Mouse (Mus musculus) liver, embryonic 14.5 days (tissue): ENCODE measurements at regions not wholly inside any gene's neighbourhood (a gene's known extent, or its start where the extent isn't known, plus 50 kb on each side); places are given as distances from the start of the nearest gene placed in this dataset.

Experiments used
- ATAC-seq: fragments of 200-750 bp; cut with Nextera tagmentation; 2 replicates; pipeline ENCODE4 v1.8.0; 2017; ENCODE audit warnings: moderate number of reproducible peaks, mild to moderate bottlenecking, moderate library complexity; ENCODE audit not compliant: insufficient read depth
- DNase-seq, 3 experiments: peaks; one replicate each; pipeline ENCODE4 v3.0.0-alpha.2; 2012 to 2013; ENCODE audit warnings: low read depth in 3 of 3, low spot score in 3 of 3
- H3K27ac ChIP-seq: fragments of 300-500 bp; sonication (generic); 2 replicates; pipeline ENCODE4 v1.5.1; 2014; ENCODE audit warnings: moderate library complexity, mild to moderate bottlenecking, control low read depth, inconsistent platforms
- H3K27me3 ChIP-seq: fragments of 300-500 bp; sonication (generic); 2 replicates; pipeline ENCODE4 v1.6.1; 2014; ENCODE audit warnings: mild to moderate bottlenecking, low read length, moderate library complexity; ENCODE audit not compliant: control insufficient read depth, insufficient read depth
- H3K36me3 ChIP-seq: fragments of 300-500 bp; sonication (generic); replicated peaks from 2 replicates; pipeline ENCODE4 v1.6.1; 2014; ENCODE audit warnings: low read depth; ENCODE audit not compliant: control insufficient read depth, insufficient read depth
- H3K4me1 ChIP-seq, 2 experiments: fragments of 200-500 bp in 1 of 2; fragments of 300-500 bp in 1 of 2; sonication (generic) in 1 of 2; replicated peaks; 2 replicates each; pipeline ENCODE4 v1.6.1; 2012 to 2014; ENCODE audit warnings: antibody characterized with exemption in 1 of 2, inconsistent platforms in 1 of 2, low read length in 1 of 2; ENCODE audit not compliant: control insufficient read depth in 2 of 2, insufficient read depth in 2 of 2
- H3K4me2 ChIP-seq: fragments of 300-500 bp; sonication (generic); 2 replicates; pipeline ENCODE4 v1.6.1; 2014; ENCODE audit warnings: low read depth, mild to moderate bottlenecking, control low read depth, moderate library complexity
- H3K4me3 ChIP-seq, 2 experiments: fragments of 200-500 bp in 1 of 2; fragments of 300-500 bp in 1 of 2; sonication (generic) in 1 of 2; 2 replicates each; pipeline ENCODE4 v1.5.1; 2012 to 2014; ENCODE audit warnings: low read depth in 2 of 2, low read length in 2 of 2, mild to moderate bottlenecking in 2 of 2, control low read depth in 1 of 2, inconsistent platforms in 1 of 2, moderate library complexity in 1 of 2; ENCODE audit not compliant: insufficient read depth in 1 of 2
- H3K9ac ChIP-seq: fragments of 300-500 bp; sonication (generic); replicated peaks from 2 replicates; pipeline ENCODE4 v1.6.1; 2014; ENCODE audit warnings: mild to moderate bottlenecking, control low read depth, moderate library complexity
- H3K9me3 ChIP-seq: fragments of 300-500 bp; sonication (generic); 2 replicates; pipeline ENCODE4 v1.6.1; 2016; ENCODE audit warnings: low read length, mixed read lengths; ENCODE audit not compliant: control insufficient read depth
- CTCF ChIP-seq: IDR thresholded peaks from 2 replicates; pipeline ENCODE4 v1.5.1; 2016; ENCODE audit warnings: antibody characterized with exemption, low read depth, control low read depth
- EP300 ChIP-seq: IDR thresholded peaks from 2 replicates; pipeline ENCODE4 v1.6.1; 2016; ENCODE audit warnings: antibody characterized with exemption, low read depth
- WGBS: fragments of 180-500 bp; shearing (Covaris S2); extraction: QIAGEN DNeasy Blood & Tissue Kit; methylation state at CpG from one replicate; pipeline ENCODE4 v1.1.7; 2014; ENCODE audit not compliant: insufficient replicate concordance; 5-methylcytosine and 5-hydroxymethylcytosine counted together

DNA sequence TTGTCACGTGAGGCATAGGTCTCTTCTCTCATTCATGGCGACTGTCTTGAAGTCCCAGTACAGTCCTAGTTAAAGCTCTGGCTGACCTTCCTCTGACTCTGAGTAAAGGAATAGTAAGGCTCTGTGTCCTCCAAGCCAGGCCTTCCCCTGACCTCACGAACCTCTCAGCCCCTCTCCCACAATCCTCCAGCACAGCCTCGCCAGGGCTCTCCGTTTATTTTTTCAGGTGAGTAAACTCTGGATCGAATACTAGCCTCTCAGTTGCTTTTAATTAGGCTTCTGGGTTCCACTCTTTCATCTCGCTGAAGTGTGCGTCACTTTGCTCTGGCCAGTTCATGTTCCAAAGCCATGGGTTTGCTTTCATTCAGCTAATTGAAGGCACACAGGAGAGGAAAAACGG, 133.8 kb downstream of the Mylk4 start:
- Histone ChIP-seq H3K4me3 (no peak overlapping the region), H3K27ac (no peak overlapping the region), H3K27me3 (no peaks in the 10 kb centered on the region), H3K36me3 (no peaks in the 10 kb centered on the region), H3K4me2 (no peak overlapping the region), H3K4me1 (no peaks in the 10 kb centered on the region), H3K9me3 (no peaks in the 10 kb centered on the region), H3K9ac (no peak overlapping the region)
- no peak for DNase-seq
- TF ChIP-seq EP300: no peak
- no peak for TF ChIP-seq CTCF
- 56% methylated on average over 9 of the region's 9 CpGs for WGBS
- no peak for ATAC-seq

DNA sequence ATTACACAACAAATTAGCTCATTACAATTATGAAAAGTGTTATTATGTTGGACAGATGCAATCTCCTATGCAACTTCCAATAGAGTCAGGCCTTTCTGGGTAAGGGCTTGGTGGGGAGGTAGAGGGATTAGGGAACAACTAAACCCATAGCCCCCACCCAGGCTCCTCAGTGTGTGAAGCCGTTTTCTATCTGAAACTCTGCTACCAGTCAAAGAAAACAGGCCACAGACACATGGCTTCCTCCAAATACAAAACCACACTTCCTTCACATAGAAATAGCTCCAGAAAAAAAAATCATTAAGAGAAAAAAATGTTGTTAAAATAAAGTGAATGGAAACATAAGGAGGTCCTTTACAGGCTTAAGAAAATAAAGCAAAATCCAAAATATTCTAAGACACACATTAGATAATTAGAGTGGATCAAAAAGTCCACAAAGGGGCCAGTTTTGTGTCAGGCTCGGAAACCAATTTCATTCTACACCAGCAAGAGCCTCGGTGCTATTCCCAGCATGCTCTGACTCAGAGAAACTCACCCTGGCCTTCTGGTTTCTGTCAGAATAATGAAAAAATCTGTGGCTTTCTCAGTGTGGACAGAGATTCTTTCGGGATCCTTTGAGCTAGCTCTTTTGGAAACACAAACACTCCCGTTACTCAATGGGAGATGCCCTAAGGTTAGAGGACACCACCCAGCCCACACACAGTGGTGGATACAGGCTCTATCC, 140.6 kb downstream of the Mylk4 start:
- Histone ChIP-seq H3K9me3 (no peaks in the 10 kb centered on the region), H3K36me3 (no peaks in the 10 kb centered on the region), H3K27ac (no peak overlapping the region), H3K27me3 (no peaks in the 10 kb centered on the region), H3K9ac (no peak overlapping the region), H3K4me2 (no peak overlapping the region), H3K4me1 (no peaks in the 10 kb centered on the region), H3K4me3 (no peak overlapping the region)
- DNase-seq (no peak), ATAC-seq (no peak)
- no peak for TF ChIP-seq EP300
- TF ChIP-seq CTCF: no peak
- 42% methylated on average over 5 of the region's 5 CpGs for WGBS

DNA sequence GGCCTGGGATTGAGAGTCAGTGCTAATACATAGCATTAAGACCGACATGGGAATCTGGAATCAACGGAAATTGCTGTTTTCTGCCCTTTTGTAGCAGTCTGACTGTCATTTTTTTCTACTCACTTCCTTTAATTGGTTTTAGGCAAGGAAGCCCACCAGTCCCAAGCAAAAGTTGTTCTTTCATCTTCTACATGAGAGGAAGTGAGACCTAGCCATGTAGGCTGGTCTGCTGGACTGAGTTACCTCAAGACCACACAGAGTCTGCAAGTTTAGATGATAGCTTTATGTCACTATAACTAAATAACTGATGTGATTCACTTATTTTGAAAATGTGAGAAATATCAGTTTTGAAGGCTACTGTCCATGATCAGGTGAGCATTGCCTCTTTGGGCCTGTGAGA, 142.8 kb downstream of the Mylk4 start:
- Histone ChIP-seq H3K9me3 (no peaks in the 10 kb centered on the region), H3K4me1 (no peaks in the 10 kb centered on the region), H3K4me3 (no peak overlapping the region), H3K36me3 (no peaks in the 10 kb centered on the region), H3K27me3 (no peaks in the 10 kb centered on the region), H3K27ac (no peak overlapping the region), H3K4me2 (no peak overlapping the region), H3K9ac (no peak overlapping the region)
- ATAC-seq (no peak), DNase-seq (no peak)
- WGBS: 49% methylated on average over 2 of the region's 2 CpGs
- TF ChIP-seq EP300: no peak
- TF ChIP-seq CTCF: no peak

- no peak overlapping the region for H3K27ac ChIP-seq
- no peak for TF ChIP-seq EP300
- no peak for TF ChIP-seq CTCF
- ATAC-seq: no peak
Observed at GRCm38 (mm10) chr13:32630122-32630732, 153.5 kb downstream of the Mylk4 start.

GRCm38 (mm10) chr13:32613916-32614315, 169.8 kb downstream of the Mylk4 start:
- no peak overlapping the region for H3K9ac ChIP-seq
- H3K27ac ChIP-seq: no peak overlapping the region
- TF ChIP-seq EP300 (no peak), CTCF (no peak)
- ATAC-seq (no peak), DNase-seq (no peak)
- H3K4me3 ChIP-seq: no peak overlapping the region
- H3K36me3 ChIP-seq: no peaks in the 10 kb centered on the region
- H3K27me3 ChIP-seq: no peaks in the 10 kb centered on the region
- no peak overlapping the region for H3K4me2 ChIP-seq
- no peaks in the 10 kb centered on the region for H3K9me3 ChIP-seq
- no peaks in the 10 kb centered on the region for H3K4me1 ChIP-seq
- WGBS: 51% methylated on average over 6 of the region's 6 CpGs

More at GRCm38 (mm10) chr13:32630122-32630732, 153.5 kb downstream of the Mylk4 start:
- Histone ChIP-seq H3K9me3 (no peaks in the 10 kb centered on the region), H3K27me3 (no peaks in the 10 kb centered on the region), H3K36me3 (no peaks in the 10 kb centered on the region), H3K4me3 (no peak overlapping the region), H3K4me1 (no peaks in the 10 kb centered on the region), H3K9ac (no peak overlapping the region), H3K4me2 (no peak overlapping the region)
- no peak for DNase-seq
